Mouse (Mus musculus) hindbrain, postnatal 0 days (tissue): ENCODE results near the gene Igf2r. TPM values are rescaled to one million over a fixed set of nuclear protein-coding genes. Genes with fewer than 3 reads are reported as not detected.
A peak's percentile ranks its signal among the peaks of the same experiment; 100 is the strongest.

ENCODE experiments used
- ATAC-seq: fragments of 200-750 bp; cut with Nextera tagmentation; 2 replicates; pipeline ENCODE4 v1.8.0; 2017; ENCODE audit warnings: mild to moderate bottlenecking, moderate TSS enrichment, moderate library complexity
- DNase-seq: peaks from one replicate; pipeline ENCODE4 v3.0.0-alpha.2; 2015; ENCODE audit warnings: low spot score
- H3K27ac ChIP-seq: fragments of 300-500 bp; sonication (generic); 2 replicates; pipeline ENCODE4 v1.5.1; 2014; ENCODE audit warnings: mild to moderate bottlenecking
- H3K27me3 ChIP-seq: fragments of 300-500 bp; sonication (generic); 2 replicates; pipeline ENCODE4 v1.6.1; 2014; ENCODE audit warnings: low read length, mixed read lengths; ENCODE audit not compliant: insufficient read depth
- H3K36me3 ChIP-seq: fragments of 300-500 bp; sonication (generic); 2 replicates; pipeline ENCODE4 v1.6.1; 2014; ENCODE audit warnings: low read length, mixed read lengths; ENCODE audit not compliant: insufficient read depth
- H3K4me1 ChIP-seq: fragments of 300-500 bp; sonication (generic); 2 replicates; pipeline ENCODE4 v1.6.1; 2014; ENCODE audit warnings: antibody characterized with exemption, low read length, mixed read lengths; ENCODE audit not compliant: insufficient read depth
- H3K4me2 ChIP-seq: fragments of 300-500 bp; sonication (generic); 2 replicates; pipeline ENCODE4 v1.6.1; 2014; ENCODE audit warnings: low read depth, mild to moderate bottlenecking, low read length, moderate library complexity, mixed read lengths
- H3K4me3 ChIP-seq: fragments of 300-500 bp; sonication (generic); 2 replicates; pipeline ENCODE4 v1.5.1; 2014; ENCODE audit warnings: low read length
- H3K9ac ChIP-seq: fragments of 300-500 bp; sonication (generic); replicated peaks from 2 replicates; pipeline ENCODE4 v1.6.1; 2014; ENCODE audit warnings: mild to moderate bottlenecking, low read length, moderate library complexity, mixed read lengths
- H3K9me3 ChIP-seq: fragments of 300-500 bp; sonication (generic); 2 replicates; pipeline ENCODE4 v1.6.1; 2016; ENCODE audit warnings: low read length, mixed read lengths
- CTCF ChIP-seq: IDR thresholded peaks from 2 replicates; pipeline ENCODE4 v1.5.1; 2016; ENCODE audit warnings: antibody characterized with exemption, control low read depth, low read depth
- WGBS: fragments of 180-500 bp; shearing (Covaris S2); extraction: QIAGEN DNeasy Blood & Tissue Kit; methylation state at CpG from one replicate; pipeline ENCODE4 v1.1.7; 2014; 5-methylcytosine and 5-hydroxymethylcytosine counted together
- polyA plus RNA-seq: library from polyadenylated mRNA; unstranded; fragments of >200 nt; fragmentation: Nextera tagmentation; extraction: Ambion mirVana; gene quantifications from 2 replicates; pipeline ENCODE4 v1.2.1, GENCODE M21; 2015
- total RNA-seq: library from RNA; depleted of rRNA; stranded (reverse); fragments of >200 nt; gene quantifications from 2 replicates; pipeline ENCODE4 v1.2.3, GENCODE M21; 2014

The Igf2r gene
- total and polyA plus RNA-seq, 2 experiments from 2014 or later: 4.7 to 30.7 TPM

DNA sequence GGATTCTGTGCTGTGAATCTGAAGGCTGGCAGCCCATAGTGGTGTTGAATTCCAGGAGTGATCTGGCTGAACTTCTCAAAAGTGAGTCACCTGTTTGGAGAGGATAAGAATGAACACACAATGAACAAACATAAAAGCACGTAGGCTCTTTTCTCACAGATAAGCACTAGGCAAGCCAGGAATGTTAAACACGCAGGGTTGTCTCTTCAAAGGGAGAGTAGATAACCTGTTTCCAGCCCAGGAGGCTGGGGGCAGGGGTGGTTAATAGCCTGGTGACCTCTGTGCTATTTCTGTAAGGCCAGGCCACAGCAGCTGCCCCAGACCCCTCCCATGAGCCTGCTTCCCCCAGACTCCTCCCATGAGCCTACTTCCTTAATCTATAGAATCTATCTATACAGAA, 29.1 kb downstream of the Igf2r start:
- ATAC-seq: no peak
- Histone ChIP-seq H3K4me2 (no peak overlapping the region), H3K36me3 (peaks cover 5% of the 10 kb centered on the region; the same call in 1 of the 2 replicates), H3K27me3 (no peaks in the 10 kb centered on the region), H3K9me3 (no peaks in the 10 kb centered on the region), H3K9ac (no peak overlapping the region), H3K27ac (no peak overlapping the region), H3K4me3 (no peak overlapping the region), H3K4me1 (no peaks in the 10 kb centered on the region)
- WGBS: 81% methylated on average over 2 of the region's 2 CpGs
- DNase-seq: no peak
- no peak for TF ChIP-seq CTCF

DNA sequence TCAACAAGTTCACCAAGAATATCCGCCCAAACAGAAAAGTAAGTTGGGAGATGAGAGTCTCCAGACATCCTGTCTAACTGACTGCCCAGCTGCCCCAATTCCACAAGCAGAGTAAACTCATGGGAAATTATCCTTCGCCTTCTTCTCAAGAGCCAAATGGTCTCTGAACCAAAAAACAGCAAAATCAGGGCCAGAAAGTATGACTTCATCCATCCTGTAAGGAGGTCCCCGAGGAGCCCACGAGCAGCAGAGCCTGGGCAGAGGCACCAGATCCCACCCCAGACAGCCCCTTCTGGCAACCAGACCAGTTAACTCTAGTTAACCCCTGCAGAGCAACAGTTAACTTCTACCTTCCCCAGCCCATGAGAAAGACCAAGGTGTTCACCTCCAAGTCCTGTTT, 29.9 kb downstream of the Igf2r start:
- Histone ChIP-seq H3K27ac (no peak overlapping the region), H3K9ac (no peak overlapping the region), H3K4me1 (no peaks in the 10 kb centered on the region), H3K9me3 (no peaks in the 10 kb centered on the region), H3K36me3 (peaks cover 5% of the 10 kb centered on the region; the same call in 1 of the 2 replicates), H3K27me3 (no peaks in the 10 kb centered on the region), H3K4me2 (no peak overlapping the region), H3K4me3 (no peak overlapping the region)
- ATAC-seq: no peak
- DNase-seq: no peak
- TF ChIP-seq CTCF: no peak
- 69% methylated on average over 4 of the region's 4 CpGs for WGBS

DNA sequence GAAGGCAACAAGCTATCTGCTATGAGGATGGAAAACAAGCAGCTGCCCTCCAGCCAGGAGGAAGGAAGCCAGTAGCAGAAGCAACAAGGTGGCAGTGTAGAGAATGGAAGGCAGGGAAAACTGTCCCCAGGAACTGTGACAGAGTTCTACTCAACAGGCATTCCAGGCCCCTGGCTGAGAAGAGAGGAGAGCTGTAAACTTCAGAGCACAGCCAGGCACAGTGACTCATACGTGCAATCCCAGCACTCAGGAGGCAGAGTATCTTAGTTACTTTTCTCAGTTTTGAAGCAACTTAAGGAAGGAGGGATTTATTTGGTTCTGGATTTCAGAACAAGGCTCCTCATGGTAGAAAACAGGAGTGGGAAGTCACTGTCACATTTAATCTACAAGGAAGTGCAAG, 31.5 kb downstream of the Igf2r start:
- no peak overlapping the region for H3K4me3 ChIP-seq
- no peaks in the 10 kb centered on the region for H3K4me1 ChIP-seq
- 59% methylated on average over 1 of the region's 1 CpGs for WGBS
- no peaks in the 10 kb centered on the region for H3K27me3 ChIP-seq
- no peak for ATAC-seq
- DNase-seq: no peak
- H3K36me3 ChIP-seq: peaks cover 5% of the 10 kb centered on the region; the same call in 1 of the 2 replicates
- H3K9me3 ChIP-seq: no peaks in the 10 kb centered on the region
- H3K4me2 ChIP-seq: no peak overlapping the region
- no peak for TF ChIP-seq CTCF
- no peak overlapping the region for H3K9ac ChIP-seq
- no peak overlapping the region for H3K27ac ChIP-seq

DNA sequence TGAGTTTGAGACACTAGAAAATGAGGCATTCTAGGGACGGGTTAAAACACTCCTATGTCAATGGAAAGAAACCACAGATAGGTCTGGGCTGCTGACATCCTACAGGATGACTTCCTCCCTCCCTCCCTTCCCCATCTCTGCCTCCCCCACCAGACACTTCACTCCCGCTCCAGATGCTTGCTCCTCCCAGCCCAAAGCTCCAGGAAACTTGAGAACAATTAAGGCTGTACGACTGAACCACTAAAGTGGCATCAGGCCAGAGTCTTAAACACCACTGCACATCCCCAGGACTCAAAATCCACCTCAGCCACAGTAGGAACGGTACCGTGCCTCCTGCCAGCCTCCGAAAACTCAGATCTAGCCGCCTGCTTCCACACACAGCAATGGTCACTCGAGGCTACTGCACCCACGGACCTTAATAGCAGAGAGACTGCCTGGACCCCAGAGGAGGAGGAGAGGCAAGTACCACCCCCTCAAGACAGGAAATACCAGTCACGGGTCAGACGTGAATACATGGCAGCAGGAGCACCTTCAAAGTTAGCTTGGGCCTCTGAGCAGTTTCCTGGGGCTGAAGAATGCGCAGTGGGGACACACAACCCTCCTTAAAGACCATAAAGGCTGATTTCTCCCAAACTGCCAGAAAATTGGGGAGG, 35.1 kb downstream of the Igf2r start:
- Histone ChIP-seq H3K27me3 (no peaks in the 10 kb centered on the region), H3K27ac (no peak overlapping the region), H3K36me3 (no peaks in the 10 kb centered on the region; the same call in 1 of the 2 replicates), H3K4me3 (no peak overlapping the region), H3K4me2 (no peak overlapping the region), H3K9me3 (no peaks in the 10 kb centered on the region), H3K4me1 (no peaks in the 10 kb centered on the region), H3K9ac (no peak overlapping the region)
- DNase-seq: no peak
- TF ChIP-seq CTCF: 0 out of 2 replicates have a peak, but pooled peaks have one; percentile 5
- 67% methylated on average over 12 of the region's 12 CpGs for WGBS
- no peak for ATAC-seq

DNA sequence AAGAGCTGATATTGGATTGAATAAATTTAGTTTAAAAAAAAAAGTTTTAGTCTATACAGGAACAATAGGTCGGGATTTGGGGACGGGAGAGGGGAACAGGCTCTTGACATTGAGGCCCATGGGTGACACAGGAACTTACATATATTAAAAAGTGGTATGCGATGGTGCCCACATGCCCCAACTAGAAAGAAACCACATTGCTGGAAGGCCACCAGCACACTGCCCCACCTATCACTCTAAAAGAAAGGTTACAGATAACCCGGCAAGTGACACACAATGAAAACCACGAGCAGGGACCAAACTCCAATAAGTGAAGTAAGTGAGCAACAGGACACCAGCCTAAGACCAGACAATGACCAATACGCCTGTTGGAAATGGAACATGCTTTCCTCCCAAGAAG, 36.3 kb downstream of the Igf2r start:
- no peak overlapping the region for H3K4me3 ChIP-seq
- H3K4me2 ChIP-seq: no peak overlapping the region
- no peaks in the 10 kb centered on the region for H3K9me3 ChIP-seq
- 96% methylated on average over 6 of the region's 6 CpGs for WGBS
- no peaks in the 10 kb centered on the region for H3K4me1 ChIP-seq
- no peaks in the 10 kb centered on the region for H3K27me3 ChIP-seq
- H3K36me3 ChIP-seq: no peaks in the 10 kb centered on the region; the same call in 1 of the 2 replicates
- no peak for TF ChIP-seq CTCF
- no peak overlapping the region for H3K27ac ChIP-seq
- ATAC-seq (no peak), DNase-seq (no peak)
- no peak overlapping the region for H3K9ac ChIP-seq

DNA sequence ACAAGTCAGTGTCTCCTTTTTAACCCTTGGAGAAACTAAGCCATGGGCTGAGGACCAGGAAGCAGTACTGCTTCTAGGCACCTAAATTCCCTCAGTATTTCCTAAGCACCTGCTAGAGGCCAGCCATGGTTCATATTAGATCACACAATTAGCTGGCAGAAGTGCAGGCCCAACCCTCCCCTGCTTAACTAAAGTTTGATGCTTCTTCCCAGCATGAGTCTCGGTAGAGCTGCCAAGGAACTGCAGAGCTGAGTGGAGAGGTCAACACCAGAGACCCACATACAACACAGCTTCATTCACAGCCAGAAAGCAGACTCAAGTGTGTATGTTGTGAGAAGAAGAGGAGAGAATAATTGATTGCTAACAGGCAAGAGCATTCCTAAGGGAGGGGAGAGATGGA, 40.9 kb downstream of the Igf2r start:
- DNase-seq (peak; percentile 16), ATAC-seq (no peak)
- Histone ChIP-seq H3K27ac (no peak overlapping the region), H3K9ac (no peak overlapping the region), H3K36me3 (no peaks in the 10 kb centered on the region), H3K27me3 (no peaks in the 10 kb centered on the region), H3K4me3 (no peak overlapping the region), H3K4me2 (no peak overlapping the region), H3K4me1 (no peaks in the 10 kb centered on the region; the same call in 1 of the 2 replicates), H3K9me3 (no peaks in the 10 kb centered on the region)
- no peak for TF ChIP-seq CTCF
- 39% methylated on average over 1 of the region's 1 CpGs for WGBS

DNA sequence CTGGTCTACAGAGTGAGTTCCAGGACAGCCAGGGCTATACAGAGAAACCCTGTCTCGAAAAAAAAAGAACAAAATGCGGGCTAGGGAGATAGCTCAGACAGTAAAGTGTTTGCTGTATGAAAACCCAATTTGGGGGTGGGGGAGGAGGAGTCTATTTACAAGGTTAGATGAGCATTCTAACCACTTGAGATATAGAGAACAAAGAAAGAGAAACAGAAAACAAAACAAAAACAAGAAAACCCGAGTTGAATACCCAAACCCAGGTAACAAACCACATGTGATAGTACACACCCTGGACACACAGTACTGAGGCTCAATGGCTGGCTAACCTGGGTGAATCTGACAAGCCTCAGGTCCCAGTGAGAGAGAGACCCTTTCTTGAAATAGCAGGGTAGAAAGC, 41.7 kb downstream of the Igf2r start:
- DNase-seq (no peak), ATAC-seq (no peak)
- Histone ChIP-seq H3K4me2 (no peak overlapping the region), H3K4me1 (no peaks in the 10 kb centered on the region; the same call in 1 of the 2 replicates), H3K9me3 (no peaks in the 10 kb centered on the region), H3K4me3 (no peak overlapping the region), H3K27ac (no peak overlapping the region), H3K9ac (no peak overlapping the region), H3K36me3 (no peaks in the 10 kb centered on the region), H3K27me3 (no peaks in the 10 kb centered on the region)
- 86% methylated on average over 3 of the region's 3 CpGs for WGBS
- TF ChIP-seq CTCF: no peak
